Mouse (Mus musculus): ENCODE measurements around the gene Emc7. TPM values are rescaled to one million over a fixed set of nuclear protein-coding genes. Genes with fewer than 3 reads are reported as not detected.

The Emc7 gene
- polyA plus RNA-seq, 1 experiment from 2014 or later, result 19.2 TPM

GRCm38 (mm10) chr2:112482533-112483333 is 27.9 kb downstream of the Emc7 start:
- Histone ChIP-seq H3K9ac (no peak overlapping the region), H3K4me1 (replicated peaks) (no peaks in the 10 kb centered on the region), H3K36me3 (no peaks in the 10 kb centered on the region), H3K27me3 (no peaks in the 10 kb centered on the region), H3K27ac (no peak overlapping the region), H3K4me3 (no peak overlapping the region), H3K9me3 (no peaks in the 10 kb centered on the region), H3K4me2 (no peak overlapping the region)
- no peak for ATAC-seq (ENCODE audit: low FRiP score)
- 79% methylated on average over 5 of the region's 5 CpGs for WGBS

- H3K4me3 ChIP-seq, result no peak overlapping the region
- H3K9me3 ChIP-seq, result no peaks in the 10 kb centered on the region
- H3K9ac ChIP-seq, result no peak overlapping the region
- no peak for ATAC-seq (ENCODE audit: low FRiP score)
- no peak overlapping the region for H3K27ac ChIP-seq
- WGBS, result 69% methylated on average over 2 of the region's 2 CpGs
- no peaks in the 10 kb centered on the region for H3K36me3 ChIP-seq
- H3K27me3 ChIP-seq, result no peaks in the 10 kb centered on the region
- H3K4me1 ChIP-seq (replicated peaks), result no peaks in the 10 kb centered on the region
- no peak overlapping the region for H3K4me2 ChIP-seq
Measured at GRCm38 (mm10) chr2:112483334-112483651, 28.5 kb downstream of the Emc7 start.

GRCm38 (mm10) chr2:112484886-112485285 is 30.1 kb downstream of the Emc7 start:
- WGBS, result 83% methylated on average over 2 of the region's 2 CpGs
- Histone ChIP-seq H3K9me3 (no peaks in the 10 kb centered on the region), H3K27me3 (no peaks in the 10 kb centered on the region), H3K4me3 (no peak overlapping the region), H3K36me3 (no peaks in the 10 kb centered on the region), H3K27ac (no peak overlapping the region), H3K9ac (no peak overlapping the region), H3K4me1 (replicated peaks) (no peaks in the 10 kb centered on the region), H3K4me2 (no peak overlapping the region)
- ATAC-seq (ENCODE audit: low FRiP score), result no peak

- Histone ChIP-seq H3K4me2 (no peak overlapping the region), H3K4me1 (replicated peaks) (peaks cover 12% of the 10 kb centered on the region), H3K4me3 (no peak overlapping the region), H3K9ac (no peak overlapping the region), H3K27me3 (no peaks in the 10 kb centered on the region), H3K9me3 (no peaks in the 10 kb centered on the region), H3K36me3 (no peaks in the 10 kb centered on the region), H3K27ac (no peak overlapping the region)
- no peak for ATAC-seq (ENCODE audit: low FRiP score)
- 79% methylated on average over 11 of the region's 11 CpGs for WGBS
Measured at GRCm38 (mm10) chr2:112490483-112491196, 35.8 kb downstream of the Emc7 start.

GRCm38 (mm10) chr2:112491629-112492028 is 36.8 kb downstream of the Emc7 start:
- peaks cover 12% of the 10 kb centered on the region for H3K4me1 ChIP-seq (replicated peaks)
- H3K4me3 ChIP-seq, result no peak overlapping the region
- H3K36me3 ChIP-seq, result no peaks in the 10 kb centered on the region
- ATAC-seq (ENCODE audit: low FRiP score), result no peak
- H3K9me3 ChIP-seq, result no peaks in the 10 kb centered on the region
- H3K27me3 ChIP-seq, result no peaks in the 10 kb centered on the region
- no peak overlapping the region for H3K4me2 ChIP-seq
- no peak overlapping the region for H3K27ac ChIP-seq
- no peak overlapping the region for H3K9ac ChIP-seq
- 64% methylated on average over 5 of the region's 5 CpGs for WGBS

GRCm38 (mm10) chr2:112492431-112492855 is 37.6 kb downstream of the Emc7 start:
- H3K4me3 ChIP-seq, result peak overlapping the region; percentile 76
- no peaks in the 10 kb centered on the region for H3K27me3 ChIP-seq
- H3K9ac ChIP-seq, result peak overlapping the region; percentile 94
- ATAC-seq (ENCODE audit: low FRiP score), result peak; percentile 5; the same call in 1 of the 2 replicates
- peaks cover 12% of the 10 kb centered on the region for H3K4me1 ChIP-seq (replicated peaks)
- WGBS, result 6% methylated on average over 9 of the region's 9 CpGs
- peak overlapping the region; percentile 98 for H3K27ac ChIP-seq
- H3K36me3 ChIP-seq, result no peaks in the 10 kb centered on the region
- H3K9me3 ChIP-seq, result no peaks in the 10 kb centered on the region
- H3K4me2 ChIP-seq, result peak overlapping the region; percentile 73

GRCm38 (mm10) chr2:112492856-112493538 is 38.2 kb downstream of the Emc7 start, which contains the start of gene Aven:
Gene Aven, plus strand, starts transcription at chr2:112492964.
- Histone ChIP-seq H3K4me1 (replicated peaks) (peaks cover 12% of the 10 kb centered on the region), H3K4me2 (peak within 1 kb of the TSS; percentile 73), H3K4me3 (peak within 1 kb of the TSS; percentile 76), H3K9ac (peak within 1 kb of the TSS; percentile 94), H3K9me3 (no peaks in the 10 kb centered on the region), H3K27me3 (no peaks in the 10 kb centered on the region), H3K36me3 (no peaks in the 10 kb centered on the region), H3K27ac (peak within 1 kb of the TSS; percentile 98)
- ATAC-seq (ENCODE audit: low FRiP score), result peak; percentile 97
- under 1% methylated on average over 55 of the region's 87 CpGs for WGBS

GRCm38 (mm10) chr2:112493539-112494260 is 38.9 kb downstream of the Emc7 start:
- Histone ChIP-seq H3K36me3 (no peaks in the 10 kb centered on the region), H3K27me3 (no peaks in the 10 kb centered on the region), H3K9ac (peak overlapping the region; percentile 94), H3K9me3 (no peaks in the 10 kb centered on the region), H3K4me3 (peak overlapping the region; percentile 76), H3K4me2 (peak overlapping the region; percentile 73), H3K4me1 (replicated peaks) (peaks cover 12% of the 10 kb centered on the region), H3K27ac (peak overlapping the region; percentile 98)
- 47% methylated on average over 11 of the region's 11 CpGs for WGBS
- peak; percentile 28 for ATAC-seq (ENCODE audit: low FRiP score)

- no peak overlapping the region for H3K27ac ChIP-seq
- ATAC-seq (ENCODE audit: low FRiP score), result no peak
- H3K27me3 ChIP-seq, result no peaks in the 10 kb centered on the region
- H3K4me3 ChIP-seq, result no peak overlapping the region
- H3K9me3 ChIP-seq, result no peaks in the 10 kb centered on the region
- H3K9ac ChIP-seq, result no peak overlapping the region
- WGBS, result 77% methylated on average over 7 of the region's 7 CpGs
- no peak overlapping the region for H3K4me2 ChIP-seq
- H3K4me1 ChIP-seq (replicated peaks), result peaks cover 11% of the 10 kb centered on the region
- no peaks in the 10 kb centered on the region for H3K36me3 ChIP-seq
Measured at GRCm38 (mm10) chr2:112497851-112498250, 43.1 kb downstream of the Emc7 start.

GRCm38 (mm10) chr2:112501209-112501608 is 46.4 kb downstream of the Emc7 start:
- WGBS, result 3% methylated on average over 6 of the region's 6 CpGs
- no peak overlapping the region for H3K9ac ChIP-seq

GRCm38 (mm10) chr2:112503978-112504377 is 49.2 kb downstream of the Emc7 start:
- no peak for ATAC-seq (ENCODE audit: low FRiP score)
- no peaks in the 10 kb centered on the region for H3K36me3 ChIP-seq
- H3K9ac ChIP-seq, result no peak overlapping the region
- no peaks in the 10 kb centered on the region for H3K9me3 ChIP-seq
- no peak overlapping the region for H3K4me3 ChIP-seq
- H3K27ac ChIP-seq, result no peak overlapping the region
- no peaks in the 10 kb centered on the region for H3K27me3 ChIP-seq
- 87% methylated on average over 6 of the region's 6 CpGs for WGBS
- no peak overlapping the region for H3K4me2 ChIP-seq
- H3K4me1 ChIP-seq (replicated peaks), result peaks cover 6% of the 10 kb centered on the region; the same call in 1 of the 2 replicates

More at GRCm38 (mm10) chr2:112501209-112501608, 46.4 kb downstream of the Emc7 start:
- Histone ChIP-seq H3K27ac (no peak overlapping the region), H3K27me3 (no peaks in the 10 kb centered on the region), H3K4me2 (no peak overlapping the region), H3K9me3 (no peaks in the 10 kb centered on the region), H3K4me1 (replicated peaks) (peaks cover 6% of the 10 kb centered on the region; the same call in 1 of the 2 replicates), H3K4me3 (no peak overlapping the region), H3K36me3 (no peaks in the 10 kb centered on the region)
- peak; percentile 92 for ATAC-seq (ENCODE audit: low FRiP score)
